In genomic region chr5:111922991-111923701, GRCm38 (mm10) we compare ENCODE assay signal across 11 mouse cellular contexts.
DNase-seq lines count a peak whose midpoint lies in the region; ATAC-seq and TF ChIP-seq lines count a peak whose summit lies in the region.
"Had no signal": no experiment of that assay in that cellular context is flagged by ENCODE, and none has a peak within 500 bp of the region (broad histone marks: within the 10 kb centered on the region; RNA-seq: fewer than 3 reads in every experiment).

No protein-coding gene starts in this region.

- H3K9ac ChIP-seq in hindbrain, embryonic 11.5 days (ENCODE audit: low read depth, low read length): no peak overlapping the region
- 0 out of 2 replicates have a peak overlapping the region, but pooled peaks have one; percentile 8 for H3K9ac ChIP-seq in midbrain, embryonic 12.5 days (replicated peaks)
- H3K9ac ChIP-seq in stomach, postnatal 0 days (ENCODE audit: low read length): no peak overlapping the region
- H3K9ac ChIP-seq in liver, embryonic 11.5 days (ENCODE audit: low read depth, low read length): no peak overlapping the region

- no peak overlapping the region for H3K27ac ChIP-seq in hindbrain, embryonic 11.5 days (ENCODE audit: low read depth, low read length)
- H3K27ac ChIP-seq in midbrain, embryonic 12.5 days (replicated peaks): peak overlapping the region; percentile 7
- no peak overlapping the region for H3K27ac ChIP-seq in stomach, postnatal 0 days (replicated peaks)
- H3K27ac ChIP-seq in liver, embryonic 11.5 days (ENCODE audit: low read depth, low read length): no peak overlapping the region

- TF ChIP-seq CTCF in stomach, postnatal 0 days (IDR thresholded peaks at IDR 0.05; ENCODE audit: low read depth): peak; percentile 42; the same call in 1 of the 2 replicates

- no peak overlapping the region for H3K4me2 ChIP-seq in hindbrain, embryonic 11.5 days (replicated peaks; ENCODE audit: low read depth, low read length)
- H3K4me2 ChIP-seq in midbrain, embryonic 12.5 days (replicated peaks): no peak overlapping the region
- H3K4me2 ChIP-seq in stomach, postnatal 0 days (replicated peaks; ENCODE audit: low read depth): no peak overlapping the region
- no peak overlapping the region for H3K4me2 ChIP-seq in liver, embryonic 11.5 days

- no peak for TF ChIP-seq EP300 in stomach, postnatal 0 days (optimal IDR thresholded peaks at IDR 0.05)

- peak; percentile 16 for DNase-seq in lung, postnatal 10 days
- no peak for DNase-seq in lung, postnatal 14 days
- DNase-seq in hindbrain, embryonic 11.5 days (ENCODE audit: low spot score): peak; percentile 53
- DNase-seq in stomach, postnatal 0 days (ENCODE audit: low spot score): no peak
- no peak for DNase-seq in liver, embryonic 11.5 days (ENCODE audit: low spot score)
- DNase-seq: gastrocnemius, postnatal 36 days; kidney, adult 2 months had no signal

- peaks cover 2% of the 10 kb centered on the region; the same call in 1 of the 2 replicates for H3K4me1 ChIP-seq in hindbrain, embryonic 11.5 days (replicated peaks; ENCODE audit: control insufficient read depth, insufficient read depth, low read length)
- peaks cover 35% of the 10 kb centered on the region for H3K4me1 ChIP-seq in midbrain, embryonic 12.5 days
- H3K4me1 ChIP-seq in stomach, postnatal 0 days (replicated peaks; ENCODE audit: control insufficient read depth, insufficient read depth): no peaks in the 10 kb centered on the region
- H3K4me1 ChIP-seq in liver, embryonic 11.5 days (replicated peaks; ENCODE audit: control insufficient read depth, insufficient read depth, low read length): no peaks in the 10 kb centered on the region

- no peaks in the 10 kb centered on the region for H3K9me3 ChIP-seq in hindbrain, embryonic 11.5 days (ENCODE audit: control insufficient read depth, low read length)
- H3K9me3 ChIP-seq in midbrain, embryonic 12.5 days: no peaks in the 10 kb centered on the region
- no peaks in the 10 kb centered on the region for H3K9me3 ChIP-seq in stomach, postnatal 0 days (ENCODE audit: control insufficient read depth, low read length)
- H3K9me3 ChIP-seq in liver, embryonic 11.5 days (ENCODE audit: control insufficient read depth, low read length): no peaks in the 10 kb centered on the region

- WGBS in hindbrain, embryonic 11.5 days: 32% methylated on average over 18 of the region's 18 CpGs
- 42% methylated on average over 18 of the region's 18 CpGs for WGBS in midbrain, embryonic 12.5 days
- WGBS in stomach, postnatal 0 days: 22% methylated on average over 18 of the region's 18 CpGs
- WGBS in liver, embryonic 11.5 days: 50% methylated on average over 18 of the region's 18 CpGs

- H3K4me3 ChIP-seq in hindbrain, embryonic 11.5 days (ENCODE audit: low read depth, low read length): no peak overlapping the region
- no peak overlapping the region for H3K4me3 ChIP-seq in midbrain, embryonic 12.5 days
- no peak overlapping the region for H3K4me3 ChIP-seq in stomach, postnatal 0 days (ENCODE audit: low read depth, low read length)
- H3K4me3 ChIP-seq in liver, embryonic 11.5 days (ENCODE audit: low read depth, low read length): no peak overlapping the region

- no peaks in the 10 kb centered on the region for H3K36me3 ChIP-seq in hindbrain, embryonic 11.5 days (ENCODE audit: control insufficient read depth, insufficient read depth, low read length)
- no peaks in the 10 kb centered on the region for H3K36me3 ChIP-seq in midbrain, embryonic 12.5 days
- no peaks in the 10 kb centered on the region for H3K36me3 ChIP-seq in stomach, postnatal 0 days (ENCODE audit: control insufficient read depth, insufficient read depth, low read length)
- H3K36me3 ChIP-seq in liver, embryonic 11.5 days (ENCODE audit: control insufficient read depth, insufficient read depth, low read length): no peaks in the 10 kb centered on the region
- H3K36me3 ChIP-seq: G1E had no signal

- ATAC-seq in hindbrain, embryonic 11.5 days (ENCODE audit: low FRiP score): peak; percentile 91
- peak; percentile 84 for ATAC-seq in midbrain, embryonic 12.5 days (ENCODE audit: low FRiP score, low read depth)
- no peak for ATAC-seq in stomach, postnatal 0 days (ENCODE audit: low FRiP score, low TSS enrichment)
- ATAC-seq in megakaryocyte, adult 5-6 weeks (ENCODE audit: poor library complexity, severe bottlenecking): no peak
- no peak for ATAC-seq in CD4-positive, CD25-positive, alpha-beta regulatory T cell, adult 4 months
- ATAC-seq in liver, embryonic 11.5 days (replicated peaks; ENCODE audit: low FRiP score): no peak

- no peaks in the 10 kb centered on the region for H3K27me3 ChIP-seq in hindbrain, embryonic 11.5 days (ENCODE audit: control insufficient read depth, insufficient read depth, low read length)
- H3K27me3 ChIP-seq in midbrain, embryonic 12.5 days: no peaks in the 10 kb centered on the region
- no peaks in the 10 kb centered on the region for H3K27me3 ChIP-seq in stomach, postnatal 0 days (ENCODE audit: control insufficient read depth, insufficient read depth, low read length)
- no peaks in the 10 kb centered on the region for H3K27me3 ChIP-seq in liver, embryonic 11.5 days (replicated peaks; ENCODE audit: control insufficient read depth, insufficient read depth, low read length)

Comparison
In these comparisons a context has a peak if more than half of its experiments do, and no peak if none do; other contexts are left out.
1. DNase-seq: peak in lung, postnatal 10 days (single experiment) and hindbrain, embryonic 11.5 days (single experiment); none in lung, postnatal 14 days (single experiment), stomach, postnatal 0 days (single experiment) and liver, embryonic 11.5 days (single experiment).
2. ATAC-seq: peak in hindbrain, embryonic 11.5 days (single experiment) and midbrain, embryonic 12.5 days (single experiment); none in stomach, postnatal 0 days (single experiment), megakaryocyte, adult 5-6 weeks (single experiment), CD4-positive, CD25-positive, alpha-beta regulatory T cell, adult 4 months (single experiment) and liver, embryonic 11.5 days (single experiment).